In the genomic region with DNA sequence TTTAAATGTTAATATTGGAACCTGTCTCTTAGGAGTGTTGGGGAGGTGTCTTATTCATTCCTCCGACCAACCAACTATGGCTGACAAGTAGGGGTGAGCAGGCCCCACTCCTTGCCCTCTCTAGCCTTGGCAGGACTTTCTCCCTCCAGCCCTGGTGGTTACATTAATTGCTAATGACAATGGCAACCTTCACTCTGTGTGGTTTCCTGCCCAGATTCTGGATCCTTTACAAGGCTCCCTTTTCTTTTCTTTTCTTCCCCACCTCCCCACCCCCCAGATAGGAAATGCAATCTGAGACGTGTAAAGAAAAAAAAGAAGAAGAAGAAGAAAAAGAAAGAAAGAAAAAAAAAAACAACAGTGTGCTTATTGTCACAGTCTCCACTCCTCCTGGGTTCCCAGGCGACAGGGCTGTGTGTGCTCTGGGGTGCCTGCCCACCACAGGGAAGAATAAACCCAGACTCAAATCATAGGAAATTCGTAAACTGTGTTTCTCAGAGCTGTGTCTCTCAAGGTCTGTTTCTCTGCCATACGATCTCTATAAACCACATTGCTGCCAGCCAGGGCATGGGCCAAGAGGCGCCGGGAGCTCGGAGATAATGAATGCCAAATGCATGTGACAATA, we compare ENCODE assay signal across 11 mouse cellular contexts.
DNase-seq lines count a peak whose midpoint lies in the region; ATAC-seq and TF ChIP-seq lines count a peak whose summit lies in the region.
"Had no signal": no experiment of that assay in that cellular context is flagged by ENCODE, and none has a peak within 500 bp of the region (broad histone marks: within the 10 kb centered on the region; RNA-seq: fewer than 3 reads in every experiment).

No protein-coding gene starts in this region.

- 36% methylated on average over 8 of the region's 8 CpGs for WGBS in midbrain, embryonic 14.5 days
- WGBS in midbrain, embryonic 10.5 days, result 60% methylated on average over 8 of the region's 8 CpGs
- WGBS in forebrain, postnatal 0 days, result 23% methylated on average over 8 of the region's 8 CpGs
- 42% methylated on average over 8 of the region's 8 CpGs for WGBS in neural tube, embryonic 15.5 days

- H3K27me3 ChIP-seq in midbrain, embryonic 14.5 days (ENCODE audit: control insufficient read depth, insufficient read depth, low read length), result no peaks in the 10 kb centered on the region
- H3K27me3 ChIP-seq in midbrain, embryonic 10.5 days (ENCODE audit: low read depth, poor library complexity, severe bottlenecking), result no peaks in the 10 kb centered on the region
- H3K27me3 ChIP-seq in forebrain, postnatal 0 days (ENCODE audit: insufficient read depth, low read length), result no peaks in the 10 kb centered on the region
- no peaks in the 10 kb centered on the region for H3K27me3 ChIP-seq in neural tube, embryonic 15.5 days (replicated peaks)
- H3K27me3 ChIP-seq: kidney, embryonic 15.5 days had no signal

- no peak for ATAC-seq in midbrain, embryonic 14.5 days (ENCODE audit: low FRiP score, low TSS enrichment)
- no peak for ATAC-seq in forebrain, postnatal 0 days
- no peak for ATAC-seq in neural tube, embryonic 15.5 days (ENCODE audit: low FRiP score)

- TF ChIP-seq CTCF in forebrain, postnatal 0 days (IDR thresholded peaks at IDR 0.05; ENCODE audit: low read depth), result no peak

- H3K9me3 ChIP-seq in midbrain, embryonic 14.5 days (ENCODE audit: control insufficient read depth, low read length), result no peaks in the 10 kb centered on the region
- H3K9me3 ChIP-seq in midbrain, embryonic 10.5 days (replicated peaks), result no peaks in the 10 kb centered on the region
- H3K9me3 ChIP-seq in forebrain, postnatal 0 days (ENCODE audit: low read length), result no peaks in the 10 kb centered on the region
- no peaks in the 10 kb centered on the region for H3K9me3 ChIP-seq in neural tube, embryonic 15.5 days (replicated peaks)
- H3K9me3 ChIP-seq: kidney, embryonic 15.5 days had no signal

- no peak overlapping the region for H3K4me2 ChIP-seq in midbrain, embryonic 14.5 days (ENCODE audit: low read length)
- no peak overlapping the region for H3K4me2 ChIP-seq in forebrain, postnatal 0 days (ENCODE audit: low read depth)
- H3K4me2 ChIP-seq in neural tube, embryonic 15.5 days, result no peak overlapping the region
- H3K4me2 ChIP-seq: kidney, embryonic 15.5 days had no signal

- H3K9ac ChIP-seq in midbrain, embryonic 14.5 days (replicated peaks; ENCODE audit: low read length), result no peak overlapping the region
- no peak overlapping the region for H3K9ac ChIP-seq in forebrain, postnatal 0 days
- H3K9ac ChIP-seq in neural tube, embryonic 15.5 days (replicated peaks), result no peak overlapping the region
- H3K9ac ChIP-seq: kidney, embryonic 15.5 days; liver, embryonic 14.5 days had no signal

- H3K4me1 ChIP-seq in midbrain, embryonic 14.5 days (ENCODE audit: control insufficient read depth, insufficient read depth, low read length), result no peaks in the 10 kb centered on the region
- H3K4me1 ChIP-seq in midbrain, embryonic 10.5 days, result peaks cover 19% of the 10 kb centered on the region
- H3K4me1 ChIP-seq in forebrain, postnatal 0 days (ENCODE audit: insufficient read depth), result no peaks in the 10 kb centered on the region
- H3K4me1 ChIP-seq in neural tube, embryonic 15.5 days, result peaks cover 15% of the 10 kb centered on the region; the same call in 1 of the 2 replicates

- peak; percentile 21 for DNase-seq in embryo, embryonic 11 days
- DNase-seq in embryo, embryonic 9.5 days (ENCODE audit: extremely low spot score), result no peak
- DNase-seq in midbrain, embryonic 14.5 days, result peak; percentile 40
- DNase-seq in midbrain, embryonic 10.5 days (ENCODE audit: low spot score), result no peak
- DNase-seq in forebrain, postnatal 0 days, result peak; percentile 20
- no peak for DNase-seq in adrenal gland, adult 2 months
- DNase-seq in left cerebral cortex, adult 8-10 months (ENCODE audit: low spot score in 2 of 2), result no peak

- H3K4me3 ChIP-seq in midbrain, embryonic 14.5 days (replicated peaks; ENCODE audit: low read depth, low read length), result no peak overlapping the region
- no peak overlapping the region for H3K4me3 ChIP-seq in midbrain, embryonic 10.5 days
- H3K4me3 ChIP-seq in forebrain, postnatal 0 days (ENCODE audit: low read depth, low read length), result no peak overlapping the region
- no peak overlapping the region for H3K4me3 ChIP-seq in neural tube, embryonic 15.5 days (replicated peaks)
- H3K4me3 ChIP-seq: kidney, embryonic 15.5 days had no signal

- no peaks in the 10 kb centered on the region for H3K36me3 ChIP-seq in midbrain, embryonic 14.5 days (ENCODE audit: control insufficient read depth, insufficient read depth, low read length)
- H3K36me3 ChIP-seq in midbrain, embryonic 10.5 days, result no peaks in the 10 kb centered on the region
- no peaks in the 10 kb centered on the region for H3K36me3 ChIP-seq in forebrain, postnatal 0 days (ENCODE audit: insufficient read depth)
- H3K36me3 ChIP-seq in neural tube, embryonic 15.5 days, result no peaks in the 10 kb centered on the region
- H3K36me3 ChIP-seq: kidney, embryonic 15.5 days had no signal

- no peak overlapping the region for H3K27ac ChIP-seq in midbrain, embryonic 14.5 days (replicated peaks; ENCODE audit: low read depth, low read length)
- H3K27ac ChIP-seq in midbrain, embryonic 10.5 days (replicated peaks), result no peak overlapping the region
- no peak overlapping the region for H3K27ac ChIP-seq in forebrain, postnatal 0 days (ENCODE audit: low read depth, low read length)
- H3K27ac ChIP-seq in neural tube, embryonic 15.5 days (replicated peaks), result 0 out of 2 replicates have a peak overlapping the region, but pooled peaks have one; percentile 15
- H3K27ac ChIP-seq: kidney, embryonic 15.5 days; liver, embryonic 14.5 days; macrophage had no signal

Comparison
In these comparisons a context has a peak if more than half of its experiments do, and no peak if none do; other contexts are left out.
1. DNase-seq: peak in embryo, embryonic 11 days (single experiment), midbrain, embryonic 14.5 days (single experiment) and forebrain, postnatal 0 days (single experiment); none in embryo, embryonic 9.5 days (single experiment), midbrain, embryonic 10.5 days (single experiment), adrenal gland, adult 2 months (single experiment) and left cerebral cortex, adult 8-10 months (0 of 2).